In genomic region chr3:107443866-107444265, GRCm38 (mm10) we compare ENCODE assay signal across 18 mouse cellular contexts. TPM values are rescaled to one million over a fixed set of nuclear protein-coding genes. Genes with fewer than 3 reads are reported as not detected.
"Had no signal": no experiment of that assay in that cellular context is flagged by ENCODE, and none has a peak within 500 bp of the region (broad histone marks: within the 10 kb centered on the region; RNA-seq: fewer than 3 reads in every experiment).

No protein-coding gene starts in this region.

- H3K4me2 ChIP-seq: kidney, embryonic 15.5 days; limb, embryonic 12.5 days; limb, embryonic 15.5 days; liver, embryonic 11.5 days; lung, embryonic 14.5 days; midbrain, embryonic 13.5 days had no signal

- H3K27ac ChIP-seq: kidney, embryonic 15.5 days; limb, embryonic 12.5 days; limb, embryonic 15.5 days; liver, embryonic 14.5 days; macrophage; midbrain, embryonic 13.5 days had no signal

- H3K4me1 ChIP-seq: midbrain, embryonic 13.5 days had no signal

- H3K9ac ChIP-seq: kidney, embryonic 15.5 days; limb, embryonic 12.5 days; limb, embryonic 15.5 days; liver, embryonic 14.5 days; liver, postnatal 0 days; lung, embryonic 14.5 days; midbrain, embryonic 13.5 days had no signal

- H3K9me3 ChIP-seq: kidney, embryonic 15.5 days; limb, embryonic 12.5 days; limb, embryonic 15.5 days; midbrain, embryonic 13.5 days had no signal

- H3K27me3 ChIP-seq: midbrain, embryonic 13.5 days had no signal

- DNase-seq: kidney, adult 11 months; kidney, adult 8-10 months; kidney, postnatal 10 days; kidney, postnatal 4 days; left cerebral cortex, postnatal 4 days; liver, postnatal 0 days; lung, embryonic 14.5 days; thymus, adult 18-20 months; thymus, postnatal 36 days had no signal

- ATAC-seq: liver, postnatal 0 days; lung, postnatal 0 days; midbrain, embryonic 13.5 days had no signal

- H3K4me3 ChIP-seq: kidney, embryonic 15.5 days; limb, embryonic 12.5 days; limb, embryonic 15.5 days; midbrain, embryonic 13.5 days had no signal

- H3K36me3 ChIP-seq: kidney, embryonic 15.5 days; limb, embryonic 12.5 days; limb, embryonic 15.5 days; midbrain, embryonic 13.5 days had no signal

RNA-seq across cellular contexts. Expression of gene Kcnc4, which starts 15.5 kb away (rescaled TPM):
- total RNA-seq: megakaryocyte, adult 5-6 weeks had no signal
- polyA plus RNA-seq: limb, embryonic 12.5 days; liver, embryonic 14.5 days; liver, postnatal 0 days; macrophage had no signal
